Mouse (Mus musculus) heart, adult 2 months (tissue): ENCODE results near the gene Nfrkb. TPM values are rescaled to one million over a fixed set of nuclear protein-coding genes. Genes with fewer than 3 reads are reported as not detected.
A peak's percentile ranks its signal among the peaks of the same experiment; 100 is the strongest.

ENCODE experiments used
- DNase-seq, 2 experiments: peaks; one replicate each; pipeline ENCODE4 v3.0.0; 2021
- H3K27ac ChIP-seq: fragments of 200-600 bp; 2 replicates; pipeline ENCODE4 v1.8.1; 2022
- H3K27me3 ChIP-seq: fragments of 200-500 bp; 2 replicates; pipeline ENCODE4 v1.6.1; 2012; ENCODE audit warnings: mild to moderate bottlenecking, low read length, inconsistent platforms, mixed read lengths; ENCODE audit not compliant: control insufficient read depth, insufficient read depth
- H3K36me3 ChIP-seq: fragments of 200-500 bp; 2 replicates; pipeline ENCODE4 v1.6.1; 2012; ENCODE audit warnings: low read length, inconsistent platforms; ENCODE audit not compliant: control insufficient read depth, insufficient read depth
- H3K4me1 ChIP-seq: fragments of 200-500 bp; 2 replicates; pipeline ENCODE4 v1.6.1; 2011; ENCODE audit warnings: low read length; ENCODE audit not compliant: control insufficient read depth, insufficient read depth
- H3K4me3 ChIP-seq: fragments of 200-600 bp; 2 replicates; pipeline ENCODE4 v1.8.1; 2022
- H3K79me2 ChIP-seq: fragments of 200-500 bp; replicated peaks from 2 replicates; pipeline ENCODE4 v1.6.1; 2012; ENCODE audit warnings: mild to moderate bottlenecking, inconsistent platforms, low read length, moderate library complexity, mixed read lengths; ENCODE audit not compliant: control insufficient read depth, insufficient read depth
- H3K9ac ChIP-seq: fragments of 200-500 bp; 2 replicates; pipeline ENCODE4 v1.6.1; 2012; ENCODE audit warnings: low read depth, mild to moderate bottlenecking, control low read depth, inconsistent platforms, low read length, mixed read lengths
- CTCF ChIP-seq: fragments of 200-600 bp; IDR thresholded peaks from 2 replicates; pipeline ENCODE4 v1.8.1; 2022; ENCODE audit warnings: antibody characterized with exemption, mild to moderate bottlenecking, moderate library complexity
- EP300 ChIP-seq: fragments of 200-500 bp; IDR thresholded peaks from 2 replicates; pipeline ENCODE4 v1.6.1; 2011; ENCODE audit warnings: low read depth, low read length, control low read depth; ENCODE audit not compliant: insufficient read depth
- POLR2A ChIP-seq: fragments of 200-500 bp; IDR thresholded peaks from 2 replicates; pipeline ENCODE4 v1.6.1; 2011; ENCODE audit warnings: mild to moderate bottlenecking, low read depth, low read length, control low read depth; ENCODE audit not compliant: insufficient read depth
- WGBS: fragments of 180-500 bp; shearing (Covaris S2); methylation state at CpG from one replicate; pipeline ENCODE4 v1.1.7; 2018; 5-methylcytosine and 5-hydroxymethylcytosine counted together
- intact Hi-C: fragments of 180-260 bp; cut with DNase I; formaldehyde crosslinking; loops from one replicate; pipeline ENCODE4 v1.15.1; 2025
- polyA plus RNA-seq: library from polyadenylated mRNA; depleted of rRNA; stranded (reverse); fragments of >200 nt; gene quantifications from 2 replicates; pipeline ENCODE4 v1.2.3, GENCODE M21; 2012
- total RNA-seq, 2 experiments: library from RNA; stranded (reverse); gene quantifications; 2 replicates each; pipeline ENCODE4 v1.2.3; 2021

The Nfrkb gene
- total and polyA plus RNA-seq, 3 experiments, result 8.9 to 9.9 (median 9.1) TPM

- Histone ChIP-seq H3K4me1 (no peaks in the 10 kb centered on the region), H3K79me2 (no peaks in the 10 kb centered on the region), H3K9ac (no peak overlapping the region), H3K36me3 (no peaks in the 10 kb centered on the region), H3K4me3 (no peak overlapping the region), H3K27me3 (no peaks in the 10 kb centered on the region), H3K27ac (no peak overlapping the region)
- DNase-seq, result no peak
- 88% methylated on average over 2 of the region's 2 CpGs for whole genome bisulfite sequencing
- intact Hi-C loops, result loop anchor here (5.0 to 10.0 kb wide), 2 partner anchors 140 to 252 kb away; no protein-coding TSS in a partner anchor
- TF ChIP-seq POLR2A (no peak), CTCF (no peak), EP300 (no peak)
These were observed 18.3 kb downstream of the Nfrkb start for GRCm38 (mm10) chr9:31404311-31404710.

GRCm38 (mm10) chr9:31405217-31405616, 19.2 kb downstream of the Nfrkb start:
- Histone ChIP-seq H3K27me3 (no peaks in the 10 kb centered on the region), H3K27ac (no peak overlapping the region), H3K79me2 (no peaks in the 10 kb centered on the region), H3K4me1 (no peaks in the 10 kb centered on the region), H3K4me3 (no peak overlapping the region), H3K9ac (no peak overlapping the region), H3K36me3 (no peaks in the 10 kb centered on the region)
- no peak for DNase-seq
- peak; percentile 81 for TF ChIP-seq CTCF
- TF ChIP-seq EP300, result no peak
- 67% methylated on average over 6 of the region's 6 CpGs for WGBS
- intact Hi-C loops, result loop anchor here (10.0 kb wide), 1 partner anchor 140 kb away; no protein-coding TSS in a partner anchor

- 88% methylated on average over 4 of the region's 4 CpGs for WGBS
- Histone ChIP-seq H3K4me1 (no peaks in the 10 kb centered on the region), H3K27me3 (no peaks in the 10 kb centered on the region), H3K9ac (no peak overlapping the region), H3K27ac (no peak overlapping the region), H3K36me3 (peaks cover 3% of the 10 kb centered on the region), H3K4me3 (no peak overlapping the region), H3K79me2 (no peaks in the 10 kb centered on the region)
- intact Hi-C loops, result no loop called here
- DNase-seq, result no peak
- TF ChIP-seq EP300, result no peak
- TF ChIP-seq CTCF, result no peak
- no peak for TF ChIP-seq POLR2A
These were observed 26.2 kb downstream of the Nfrkb start for GRCm38 (mm10) chr9:31412165-31412564.

- H3K36me3 ChIP-seq, result peaks cover 3% of the 10 kb centered on the region
- no peak overlapping the region for H3K4me3 ChIP-seq
- H3K27me3 ChIP-seq, result no peaks in the 10 kb centered on the region
- TF ChIP-seq POLR2A (no peak), EP300 (no peak), CTCF (no peak)
- H3K9ac ChIP-seq, result no peak overlapping the region
- no peak for DNase-seq
- H3K79me2 ChIP-seq, result no peaks in the 10 kb centered on the region
- intact Hi-C loops, result no loop called here
- H3K27ac ChIP-seq, result no peak overlapping the region
- no peaks in the 10 kb centered on the region for H3K4me1 ChIP-seq
- 81% methylated on average over 1 of the region's 1 CpGs for WGBS
These were observed 32.8 kb downstream of the Nfrkb start for GRCm38 (mm10) chr9:31418821-31419220.

- TF ChIP-seq POLR2A (no peak), EP300 (no peak), CTCF (no peak)
- no peaks in the 10 kb centered on the region for H3K4me1 ChIP-seq
- H3K27ac ChIP-seq, result no peak overlapping the region
- no peak overlapping the region for H3K9ac ChIP-seq
- no peak for DNase-seq
- 78% methylated on average over 5 of the region's 5 CpGs for WGBS
- intact Hi-C loops, result no loop called here
- no peaks in the 10 kb centered on the region for H3K36me3 ChIP-seq
- H3K4me3 ChIP-seq, result no peak overlapping the region
- H3K79me2 ChIP-seq, result no peaks in the 10 kb centered on the region
- H3K27me3 ChIP-seq, result no peaks in the 10 kb centered on the region
These were observed 36.2 kb downstream of the Nfrkb start for GRCm38 (mm10) chr9:31422143-31422542.

- no peaks in the 10 kb centered on the region for H3K27me3 ChIP-seq
- no peak overlapping the region for H3K27ac ChIP-seq
- DNase-seq, result no peak
These were observed 43.0 kb downstream of the Nfrkb start for GRCm38 (mm10) chr9:31428971-31429370.

GRCm38 (mm10) chr9:31430011-31430410, 44.0 kb downstream of the Nfrkb start:
- H3K36me3 ChIP-seq, result no peaks in the 10 kb centered on the region
- WGBS, result 60% methylated on average over 9 of the region's 9 CpGs
- no peaks in the 10 kb centered on the region for H3K79me2 ChIP-seq
- H3K4me1 ChIP-seq, result no peaks in the 10 kb centered on the region
- intact Hi-C loops, result no loop called here
- no peak for DNase-seq
- TF ChIP-seq POLR2A (no peak), EP300 (no peak), CTCF (no peak)
- no peak overlapping the region for H3K4me3 ChIP-seq
- no peak overlapping the region for H3K9ac ChIP-seq
- H3K27ac ChIP-seq, result no peak overlapping the region
- H3K27me3 ChIP-seq, result no peaks in the 10 kb centered on the region

More at GRCm38 (mm10) chr9:31428971-31429370, 43.0 kb downstream of the Nfrkb start:
- H3K4me1 ChIP-seq, result no peaks in the 10 kb centered on the region
- no peak overlapping the region for H3K4me3 ChIP-seq
- no peak overlapping the region for H3K9ac ChIP-seq
- H3K36me3 ChIP-seq, result no peaks in the 10 kb centered on the region
- intact Hi-C loops, result no loop called here
- no peaks in the 10 kb centered on the region for H3K79me2 ChIP-seq
- 90% methylated on average over 7 of the region's 7 CpGs for WGBS
- no peak for TF ChIP-seq CTCF
- TF ChIP-seq POLR2A, result no peak
- TF ChIP-seq EP300, result no peak
